Mouse (Mus musculus) forebrain, embryonic 13.5 days (tissue): ENCODE measurements around the gene Gm11213. TPM values are rescaled to one million over a fixed set of nuclear protein-coding genes. Genes with fewer than 3 reads are reported as not detected.

Experiments
- ATAC-seq: fragments of 200-750 bp; cut with Nextera tagmentation; 2 replicates; pipeline ENCODE4 v1.8.0; 2017
- H3K27ac ChIP-seq: fragments of 300-500 bp; sonication (generic); 2 replicates; pipeline ENCODE4 v1.5.1; 2015; ENCODE audit warnings: inconsistent platforms, mild to moderate bottlenecking, moderate library complexity
- H3K27me3 ChIP-seq: fragments of 300-500 bp; sonication (generic); 2 replicates; pipeline ENCODE4 v1.6.1; 2015; ENCODE audit warnings: mild to moderate bottlenecking, inconsistent platforms
- H3K36me3 ChIP-seq: fragments of 300-500 bp; sonication (generic); 2 replicates; pipeline ENCODE4 v1.6.1; 2015; ENCODE audit warnings: mild to moderate bottlenecking, inconsistent platforms; ENCODE audit not compliant: poor library complexity, severe bottlenecking
- H3K4me1 ChIP-seq: fragments of 300-500 bp; sonication (generic); 2 replicates; pipeline ENCODE4 v1.6.1; 2015; ENCODE audit warnings: inconsistent platforms
- H3K4me2 ChIP-seq: fragments of 300-500 bp; sonication (generic); 2 replicates; pipeline ENCODE4 v1.6.1; 2015; ENCODE audit warnings: inconsistent platforms, mild to moderate bottlenecking, moderate library complexity
- H3K4me3 ChIP-seq: fragments of 300-500 bp; sonication (generic); 2 replicates; pipeline ENCODE4 v1.5.1; 2015; ENCODE audit warnings: mild to moderate bottlenecking, inconsistent platforms
- H3K9ac ChIP-seq: fragments of 300-500 bp; sonication (generic); 2 replicates; pipeline ENCODE4 v1.6.1; 2015; ENCODE audit warnings: mild to moderate bottlenecking, inconsistent platforms
- H3K9me3 ChIP-seq: fragments of 300-500 bp; sonication (generic); replicated peaks from 2 replicates; pipeline ENCODE4 v1.6.1; 2016; ENCODE audit warnings: inconsistent platforms
- WGBS: fragments of 180-500 bp; shearing (Covaris S2); methylation state at CpG from one replicate; pipeline ENCODE4 v1.1.7; 2015; 5-methylcytosine and 5-hydroxymethylcytosine counted together
- polyA plus RNA-seq: library from polyadenylated mRNA; unstranded; fragments of >200 nt; fragmentation: Nextera tagmentation; extraction: Ambion mirVana; gene quantifications from 2 replicates; pipeline ENCODE4 v1.2.1, GENCODE M21; 2015

Gm11213 gene
- polyA plus RNA-seq, 1 experiment from 2014 or later: not detected

- no peaks in the 10 kb centered on the region for H3K9me3 ChIP-seq
- 95% methylated on average over 2 of the region's 2 CpGs for WGBS
- no peak overlapping the region for H3K9ac ChIP-seq
- H3K4me2 ChIP-seq: no peak overlapping the region
- H3K4me3 ChIP-seq: no peak overlapping the region
- ATAC-seq: no peak
- peaks cover 48% of the 10 kb centered on the region for H3K36me3 ChIP-seq
- H3K27me3 ChIP-seq: peaks cover 7% of the 10 kb centered on the region; the same call in 1 of the 2 replicates
- H3K4me1 ChIP-seq: peaks cover 28% of the 10 kb centered on the region
- no peak overlapping the region for H3K27ac ChIP-seq
These were observed 50.0 kb downstream of the Gm11213 start for GRCm38 (mm10) chr4:63555111-63555510.

- H3K4me2 ChIP-seq: no peak overlapping the region
- peaks cover 51% of the 10 kb centered on the region for H3K36me3 ChIP-seq
- no peak overlapping the region for H3K27ac ChIP-seq
- peaks cover 23% of the 10 kb centered on the region for H3K4me1 ChIP-seq
- ATAC-seq: no peak
- 53% methylated on average over 3 of the region's 3 CpGs for WGBS
- no peaks in the 10 kb centered on the region for H3K9me3 ChIP-seq
- no peak overlapping the region for H3K9ac ChIP-seq
- no peak overlapping the region for H3K4me3 ChIP-seq
- peaks cover 7% of the 10 kb centered on the region; the same call in 1 of the 2 replicates for H3K27me3 ChIP-seq
These were observed 50.4 kb downstream of the Gm11213 start for GRCm38 (mm10) chr4:63554616-63555015.

- WGBS: 37% methylated on average over 4 of the region's 4 CpGs
- Histone ChIP-seq H3K9ac (no peak overlapping the region), H3K36me3 (peaks cover 57% of the 10 kb centered on the region), H3K4me2 (no peak overlapping the region), H3K4me1 (peaks cover 17% of the 10 kb centered on the region), H3K9me3 (no peaks in the 10 kb centered on the region), H3K4me3 (no peak overlapping the region), H3K27me3 (peaks cover 4% of the 10 kb centered on the region; the same call in 1 of the 2 replicates), H3K27ac (no peak overlapping the region)
- ATAC-seq: no peak
These were observed 51.1 kb downstream of the Gm11213 start for GRCm38 (mm10) chr4:63553789-63554576.

- H3K9me3 ChIP-seq: no peaks in the 10 kb centered on the region
- H3K36me3 ChIP-seq: peaks cover 67% of the 10 kb centered on the region
- H3K4me1 ChIP-seq: peaks cover 12% of the 10 kb centered on the region
- H3K27ac ChIP-seq: no peak overlapping the region
- H3K4me2 ChIP-seq: no peak overlapping the region
- no peak overlapping the region for H3K4me3 ChIP-seq
- H3K9ac ChIP-seq: no peak overlapping the region
- WGBS: 77% methylated on average over 1 of the region's 1 CpGs
- ATAC-seq: no peak
- peaks cover 4% of the 10 kb centered on the region; the same call in 1 of the 2 replicates for H3K27me3 ChIP-seq
These were observed 52.2 kb downstream of the Gm11213 start for GRCm38 (mm10) chr4:63552865-63553264.

- Histone ChIP-seq H3K4me2 (no peak overlapping the region), H3K9ac (no peak overlapping the region), H3K27me3 (no peaks in the 10 kb centered on the region), H3K4me1 (peaks cover 20% of the 10 kb centered on the region), H3K36me3 (peaks cover 68% of the 10 kb centered on the region), H3K9me3 (no peaks in the 10 kb centered on the region), H3K4me3 (no peak overlapping the region), H3K27ac (no peak overlapping the region)
- WGBS: 94% methylated on average over 3 of the region's 3 CpGs
- ATAC-seq: no peak
These were observed 54.2 kb downstream of the Gm11213 start for GRCm38 (mm10) chr4:63550908-63551307.

DNA sequence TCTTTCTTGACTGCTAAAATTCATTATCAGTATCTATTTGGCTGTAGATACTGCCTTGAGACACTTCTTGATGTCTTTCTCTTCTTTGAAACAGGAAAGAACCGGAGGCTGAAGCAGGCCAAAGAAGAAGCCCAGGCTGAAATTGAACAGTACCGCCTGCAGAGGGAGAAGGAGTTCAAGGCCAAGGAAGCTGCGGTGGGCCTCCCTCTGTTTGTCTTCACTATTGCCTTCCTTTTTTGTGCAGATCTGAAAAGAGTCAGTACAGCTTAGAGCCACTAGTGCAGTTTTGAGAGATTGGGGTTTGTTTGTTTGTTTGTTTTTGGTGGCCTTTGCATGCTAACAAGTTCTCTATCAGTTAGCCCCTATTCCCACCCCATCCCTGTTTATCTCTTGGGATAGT lies 56.6 kb downstream of the Gm11213 start:
- Histone ChIP-seq H3K4me1 (peaks cover 32% of the 10 kb centered on the region), H3K36me3 (peaks cover 48% of the 10 kb centered on the region), H3K9ac (no peak overlapping the region), H3K4me2 (no peak overlapping the region), H3K27ac (no peak overlapping the region), H3K27me3 (no peaks in the 10 kb centered on the region), H3K4me3 (no peak overlapping the region), H3K9me3 (no peaks in the 10 kb centered on the region)
- ATAC-seq: no peak
- WGBS: 83% methylated on average over 3 of the region's 3 CpGs

DNA sequence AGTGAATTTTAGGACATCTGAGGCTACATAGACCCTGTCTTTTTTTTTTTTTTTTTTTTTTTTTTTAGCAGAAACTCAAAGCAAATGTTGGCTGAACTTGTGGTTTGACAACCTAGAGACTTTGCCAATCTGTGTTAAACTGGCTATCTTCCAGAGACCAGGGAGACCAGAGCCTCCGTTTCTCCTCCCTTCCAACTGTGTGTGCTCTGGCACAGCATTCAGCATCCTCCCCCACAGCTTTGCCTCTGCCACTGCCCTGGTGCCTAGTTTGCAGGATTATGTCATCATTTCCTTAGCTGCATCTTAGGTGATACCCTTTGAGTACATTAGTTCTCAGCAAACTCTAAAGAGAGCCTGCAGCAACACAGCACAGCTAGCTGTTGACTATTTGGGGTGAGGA lies 57.3 kb downstream of the Gm11213 start:
- Histone ChIP-seq H3K4me3 (no peak overlapping the region), H3K4me2 (no peak overlapping the region), H3K27me3 (no peaks in the 10 kb centered on the region), H3K9me3 (no peaks in the 10 kb centered on the region), H3K27ac (no peak overlapping the region), H3K4me1 (peaks cover 32% of the 10 kb centered on the region), H3K36me3 (peaks cover 43% of the 10 kb centered on the region), H3K9ac (no peak overlapping the region)
- no peak for ATAC-seq
- WGBS: 66% methylated on average over 1 of the region's 1 CpGs

Other genes starting within 250 kb of the Gm11213 start
- gene Orm3, start 249.1 kb downstream of the Gm11213 start, polyA plus RNA-seq: not detected in 2 replicates
- gene Orm2, start 242.8 kb downstream of the Gm11213 start, polyA plus RNA-seq: not detected in 2 replicates
- gene Akna, start 201.9 kb downstream of the Gm11213 start, polyA plus RNA-seq: 21.7 and 23.1 TPM in 2 replicates
- 5.5 and 6.1 TPM in 2 replicates for gene Whrn, start 109.3 kb downstream of the Gm11213 start, polyA plus RNA-seq
- gene Atp6v1g1, start 60.5 kb downstream of the Gm11213 start, polyA plus RNA-seq: 444 and 467 TPM in 2 replicates
- gene Tmem268, start 46.5 kb downstream of the Gm11213 start, polyA plus RNA-seq: 4.4 and 4.7 TPM in 2 replicates
- gene Tex48, start 17.2 kb upstream of the Gm11213 start, polyA plus RNA-seq: not detected in 2 replicates
- not detected in 2 replicates for gene Gm11214, start 58.1 kb upstream of the Gm11213 start, polyA plus RNA-seq
- not detected in 2 replicates for gene Tnfsf15, start 139.9 kb upstream of the Gm11213 start, polyA plus RNA-seq